Mouse (Mus musculus): ENCODE results near the gene Gas2.

Gas2 gene

DNA sequence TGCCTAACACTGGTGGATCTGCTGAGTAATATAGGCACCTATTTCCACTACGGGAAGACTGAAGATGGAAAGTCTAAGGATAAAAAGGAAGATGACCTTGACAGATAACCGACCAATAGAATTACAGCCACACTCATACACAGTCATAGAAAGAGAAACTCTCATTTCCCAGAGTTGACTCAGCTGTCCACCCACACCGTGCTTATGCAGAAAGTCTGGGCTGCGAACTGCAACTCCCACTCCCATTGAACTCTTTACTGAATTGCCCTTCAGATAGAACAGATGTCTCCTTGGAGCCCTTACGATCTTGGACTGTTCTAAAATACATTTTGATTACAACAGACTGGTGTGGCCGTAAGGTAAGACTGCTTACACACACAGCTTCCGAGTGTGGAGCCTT is 102.9 kb downstream of the Gas2 start:
- DNase-seq (ENCODE audit: low read depth, low spot score): no peak

DNA sequence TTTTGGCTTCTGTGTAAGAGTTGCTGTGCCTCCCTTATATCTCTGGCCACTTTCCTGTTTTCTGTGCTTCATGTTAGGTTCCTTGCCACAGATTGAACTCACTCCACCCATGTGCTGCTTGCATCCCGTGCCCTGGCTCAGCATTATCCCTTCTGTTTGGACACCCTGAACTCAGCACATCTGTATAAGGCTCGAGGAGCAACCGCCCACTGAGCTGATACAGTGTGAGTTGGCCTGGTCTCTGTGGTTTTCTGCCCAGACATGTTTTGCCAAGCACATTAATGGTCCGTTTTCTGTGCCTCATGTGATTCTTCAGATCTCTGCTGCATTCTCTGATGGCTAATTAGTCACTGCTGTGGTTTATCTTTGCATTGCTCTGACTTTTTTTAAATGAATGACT is 105.8 kb downstream of the Gas2 start:
- DNase-seq (ENCODE audit: low read depth, low spot score): peak; percentile 65

DNA sequence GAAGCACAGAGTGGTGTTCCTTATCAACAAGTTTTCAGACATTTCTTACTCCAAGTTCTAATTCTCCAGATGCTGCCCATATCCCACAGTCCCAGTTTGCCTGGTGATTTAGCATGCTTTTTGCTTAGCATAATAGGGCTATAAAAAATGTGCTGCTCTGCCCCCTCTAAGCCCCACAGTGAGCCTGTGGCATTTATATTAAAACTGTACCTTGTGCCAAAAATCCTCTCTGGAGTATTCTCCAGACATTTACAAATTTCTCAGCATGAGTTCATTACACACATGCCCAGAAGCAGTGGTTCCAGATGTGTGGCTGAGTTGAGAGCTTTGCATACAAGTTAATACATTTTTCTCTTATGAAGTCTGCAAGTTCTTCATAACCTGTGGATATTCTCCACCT is 107.6 kb downstream of the Gas2 start:
- DNase-seq (ENCODE audit: low read depth, low spot score): peak; percentile 88

- DNase-seq (ENCODE audit: low read depth, low spot score): peak; percentile 83
Measured at GRCm38 (mm10) chr7:51972252-51972855, 110.5 kb downstream of the Gas2 start.

DNA sequence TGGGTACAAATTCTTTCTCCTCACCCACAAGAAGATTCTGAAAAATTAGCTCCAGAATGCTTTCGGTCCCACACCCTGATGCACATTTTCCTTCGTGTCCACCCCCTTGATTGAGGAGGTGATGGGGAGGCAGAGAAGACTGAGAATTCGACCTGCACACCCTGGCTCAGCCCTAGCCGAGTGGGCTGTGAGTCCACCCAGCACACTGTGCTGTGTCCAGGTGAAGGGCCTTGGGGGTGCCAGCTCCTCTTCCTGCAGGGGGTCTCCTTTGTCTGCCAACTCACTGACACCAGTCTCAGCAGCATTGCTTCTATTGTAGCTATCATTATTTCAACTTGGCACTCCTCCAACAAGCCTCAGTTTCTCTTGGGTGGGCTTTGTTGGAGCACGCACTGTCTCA is 111.3 kb downstream of the Gas2 start:
- no peak for DNase-seq (ENCODE audit: low read depth, low spot score)

GRCm38 (mm10) chr7:51973526-51973925 is 111.7 kb downstream of the Gas2 start:
- peak; percentile 57 for DNase-seq (ENCODE audit: low read depth, low spot score)

DNA sequence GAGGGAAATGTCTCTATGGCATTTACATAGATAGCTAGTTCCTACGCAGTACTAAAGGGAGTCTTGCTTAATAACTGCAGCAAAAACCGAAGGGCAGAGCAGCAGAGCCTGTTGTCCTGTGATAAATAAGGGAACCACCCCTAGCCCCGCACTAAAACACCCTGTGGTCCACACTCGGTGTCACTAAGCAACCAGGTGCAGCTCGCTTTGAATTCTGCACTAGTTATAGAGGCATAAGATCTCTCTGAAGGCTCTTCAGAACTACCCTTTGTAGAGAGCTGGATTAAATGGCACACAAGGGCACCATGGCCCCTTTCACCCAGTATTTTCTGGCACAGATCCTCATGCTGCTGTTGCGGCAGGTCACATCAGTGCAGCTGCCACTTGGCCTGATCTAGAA is 113.4 kb downstream of the Gas2 start:
- no peak for DNase-seq (ENCODE audit: low read depth, low spot score)

GRCm38 (mm10) chr7:51979271-51979670 is 117.5 kb downstream of the Gas2 start:
- DNase-seq (ENCODE audit: low read depth, low spot score): peak; percentile 60

DNA sequence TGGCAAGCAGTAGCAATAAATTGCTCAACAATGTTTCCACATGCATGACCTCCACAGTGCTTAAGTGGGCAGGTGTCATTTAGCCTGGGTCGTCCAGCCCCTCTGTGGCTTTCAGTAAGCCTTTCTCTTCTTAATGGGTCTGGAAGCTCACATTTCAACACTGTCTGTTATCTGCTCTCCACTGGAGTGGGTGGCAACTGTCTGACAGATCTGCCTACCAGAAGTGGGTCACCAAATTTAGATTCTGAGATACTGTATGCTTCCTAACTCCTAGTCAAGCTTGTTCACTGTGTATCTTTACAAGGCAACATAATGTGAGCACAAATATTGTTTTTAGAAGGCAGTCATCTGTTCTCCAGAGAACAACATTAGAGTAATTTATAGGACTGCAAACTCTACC is 120.5 kb downstream of the Gas2 start:
- no peak for DNase-seq (ENCODE audit: low read depth, low spot score)

- DNase-seq (ENCODE audit: low read depth, low spot score): no peak
Measured at GRCm38 (mm10) chr7:51985763-51986162, 123.9 kb downstream of the Gas2 start.

GRCm38 (mm10) chr7:51986909-51987308 is 125.1 kb downstream of the Gas2 start:
- DNase-seq (ENCODE audit: low read depth, low spot score): no peak

DNA sequence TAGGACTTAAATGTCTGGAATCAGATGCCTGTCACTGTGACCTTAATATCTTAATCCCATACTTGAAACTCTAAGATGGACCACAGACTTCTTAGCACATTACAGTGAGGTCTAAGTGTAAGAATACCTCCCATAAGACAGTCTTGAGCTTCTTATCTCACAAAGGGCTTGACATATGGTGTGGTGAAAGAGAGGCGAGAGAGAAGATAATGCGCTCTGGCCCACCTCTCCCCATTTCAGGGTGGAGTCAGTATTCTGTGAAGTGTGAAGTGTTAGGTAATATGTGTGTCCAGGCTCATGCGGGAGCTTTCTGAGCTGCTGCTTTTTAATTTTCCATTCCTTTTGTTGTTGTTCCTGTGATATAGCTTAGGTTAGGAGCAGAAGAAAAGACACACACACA is 129.2 kb downstream of the Gas2 start:
- no peak for DNase-seq (ENCODE audit: low read depth, low spot score)

DNA sequence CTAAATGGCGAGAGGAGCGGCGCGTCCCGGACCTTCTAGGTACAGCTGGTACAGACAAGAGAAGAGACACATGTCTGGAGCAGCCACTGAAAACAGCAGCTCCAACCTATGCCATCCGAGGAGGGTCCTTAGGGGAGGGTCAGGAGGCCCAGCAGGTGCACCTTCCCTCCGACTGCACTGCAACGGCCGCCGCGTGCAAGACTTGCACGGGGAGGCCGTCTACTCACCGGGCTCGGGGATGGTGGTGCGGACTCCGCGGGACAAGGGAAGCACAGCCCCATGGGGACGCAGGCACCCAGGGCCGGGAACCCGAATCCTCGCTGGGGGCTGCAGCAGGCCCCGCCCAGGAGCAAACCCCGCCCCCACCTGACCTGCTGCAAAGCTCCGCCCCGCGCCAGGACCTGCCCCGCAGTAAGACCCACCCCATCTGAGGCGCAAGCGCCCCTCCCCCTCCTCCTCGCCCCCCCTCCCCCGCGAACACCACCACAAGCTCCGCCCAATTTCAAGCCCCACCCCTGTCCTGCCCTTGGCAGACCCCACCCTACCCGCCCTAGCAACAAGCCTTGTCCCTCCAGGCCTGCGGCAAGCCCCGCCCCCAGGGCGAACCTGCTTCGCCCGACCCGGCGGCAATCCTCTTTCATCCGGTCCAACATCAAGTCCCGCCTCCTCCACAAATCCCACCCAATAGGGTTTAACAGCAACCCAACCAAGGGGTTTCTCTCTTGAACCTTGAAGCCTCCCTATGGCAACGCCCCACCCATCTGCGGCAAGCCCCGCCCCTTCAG is 143.9 kb downstream of the Gas2 start, which contains the start of gene Svip:
Gene Svip (minus strand): TSS at position 508 of the 785 bp plus-strand sequence.
- DNase-seq (ENCODE audit: low read depth, low spot score): no peak

DNA sequence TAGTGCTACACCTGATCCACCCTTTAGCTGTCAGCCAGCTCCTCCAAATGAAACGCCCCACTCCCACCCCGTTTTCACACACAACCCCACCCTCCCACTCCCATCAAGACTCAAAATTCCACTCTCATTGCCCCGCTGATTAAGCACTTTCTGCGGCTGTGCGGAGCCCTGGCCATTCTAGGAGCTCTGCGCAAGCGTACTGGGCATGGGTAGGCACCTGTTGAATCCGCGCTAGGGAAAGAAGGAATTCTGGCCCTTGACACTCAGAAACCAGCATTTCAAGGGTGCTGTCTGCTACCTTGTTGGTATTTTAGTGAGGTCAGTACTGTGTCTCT is 144.4 kb downstream of the Gas2 start:
- DNase-seq (ENCODE audit: low read depth, low spot score): no peak

DNA sequence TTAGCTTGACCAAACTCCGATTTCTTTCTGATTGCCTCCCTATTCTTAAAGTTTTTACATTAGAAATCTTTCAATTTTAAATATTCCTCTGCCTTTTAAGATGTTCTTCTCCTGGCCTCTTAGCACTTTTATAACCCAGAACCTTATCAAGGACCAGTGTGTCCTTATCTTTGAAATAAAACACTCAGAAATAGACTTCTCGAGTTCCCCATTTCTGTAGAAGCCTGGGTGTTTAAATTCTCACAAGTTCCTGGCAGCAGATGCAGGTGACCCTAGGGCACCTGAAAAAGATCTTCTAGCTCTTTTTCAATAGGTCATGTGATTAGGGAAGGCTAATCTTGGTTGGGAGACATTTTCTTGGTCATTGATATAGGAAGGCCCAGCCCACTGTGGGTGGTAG is 145.3 kb downstream of the Gas2 start:
- DNase-seq (ENCODE audit: low read depth, low spot score): no peak

DNA sequence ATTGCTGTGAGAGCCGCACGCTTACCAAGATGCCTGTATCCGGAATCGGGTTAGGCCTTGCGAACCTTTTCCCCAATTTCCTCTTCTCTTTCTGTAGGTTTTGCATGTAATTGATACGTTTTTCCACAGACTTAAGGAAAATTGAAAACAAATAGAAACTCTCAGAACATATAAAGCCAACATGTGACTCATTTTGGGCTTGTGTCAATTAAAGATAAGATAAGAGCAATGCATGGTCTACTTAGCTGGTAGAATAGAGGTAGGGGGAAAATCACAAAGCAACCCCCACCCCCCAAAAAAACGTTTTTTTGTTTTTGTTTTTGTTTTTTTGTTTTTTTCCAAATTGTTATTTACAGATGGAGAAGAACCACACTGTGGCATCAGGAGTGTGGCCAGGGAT is 151.6 kb downstream of the Gas2 start:
- no peak for DNase-seq (ENCODE audit: low read depth, low spot score)

DNA sequence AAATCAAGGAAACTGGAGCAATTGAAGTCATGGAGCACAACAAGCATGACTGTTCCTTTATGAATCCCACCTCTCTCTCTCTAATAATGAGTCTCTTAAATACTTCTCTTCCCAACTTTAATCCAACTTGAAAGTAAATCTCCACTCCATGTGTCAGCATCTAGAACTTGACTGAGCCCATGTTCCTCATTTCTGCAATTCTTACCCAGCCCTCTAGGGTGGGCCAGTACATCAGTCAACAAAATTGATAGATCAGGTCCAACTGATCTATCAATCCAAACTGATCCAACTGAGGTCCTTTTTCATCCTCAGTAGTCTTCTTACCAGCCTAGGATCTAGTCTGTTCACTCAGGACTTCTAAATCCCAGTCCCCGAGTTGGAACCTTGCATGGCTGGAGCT is 153.4 kb downstream of the Gas2 start:
- no peak for DNase-seq (ENCODE audit: low read depth, low spot score)

DNA sequence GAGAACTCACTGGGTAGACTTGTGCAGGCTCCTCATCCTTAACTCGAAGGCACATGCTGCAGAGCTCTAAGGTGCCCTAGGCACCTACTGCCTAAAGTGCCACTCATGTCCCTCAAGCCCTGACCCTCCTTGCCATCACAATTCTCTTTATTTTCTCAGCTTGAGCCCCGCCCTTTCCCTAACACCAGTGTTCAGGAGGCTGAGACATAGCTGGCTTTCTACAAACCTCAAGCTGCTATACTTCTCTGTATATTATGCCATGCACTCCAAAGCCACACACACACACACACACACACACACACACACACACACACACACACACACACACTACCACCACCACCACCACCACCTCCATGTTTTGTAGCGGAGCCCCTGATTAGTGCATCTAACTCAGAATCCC is 153.8 kb downstream of the Gas2 start, which contains the start of gene 1700015G11Rik:
Gene 1700015G11Rik (minus strand): TSS at position 101 of the 400 bp plus-strand sequence.
- DNase-seq (ENCODE audit: low read depth, low spot score): no peak

- no peak for DNase-seq (ENCODE audit: low read depth, low spot score)
Measured at GRCm38 (mm10) chr7:52022039-52022438, 160.2 kb downstream of the Gas2 start.

DNA sequence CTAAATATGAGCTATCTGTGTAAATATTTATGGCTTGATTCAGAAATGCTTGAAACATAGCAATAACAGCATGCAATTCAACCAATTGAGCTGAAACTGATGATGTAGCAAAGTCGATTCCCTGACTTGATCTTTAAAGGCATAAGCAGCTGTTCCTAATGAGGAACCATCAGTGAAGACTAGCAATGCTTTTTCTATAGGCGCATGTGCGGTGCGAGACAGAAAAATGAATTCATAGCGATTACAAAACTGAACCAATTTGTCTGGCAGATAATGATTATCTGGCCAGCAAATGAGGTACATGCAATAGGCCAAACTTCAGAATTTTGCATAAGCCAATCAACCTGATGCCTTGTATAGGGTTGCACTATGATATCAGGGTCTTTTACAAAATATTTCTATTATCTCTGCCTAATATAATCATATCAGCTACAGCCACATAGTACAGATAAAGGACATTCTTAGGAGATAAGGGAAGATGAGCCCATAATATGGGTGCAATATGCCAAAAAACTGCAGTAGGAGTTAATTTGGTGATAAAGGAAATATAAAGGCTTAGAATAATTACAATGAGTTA is 162.3 kb downstream of the Gas2 start:
- no peak for DNase-seq (ENCODE audit: low read depth, low spot score)

DNA sequence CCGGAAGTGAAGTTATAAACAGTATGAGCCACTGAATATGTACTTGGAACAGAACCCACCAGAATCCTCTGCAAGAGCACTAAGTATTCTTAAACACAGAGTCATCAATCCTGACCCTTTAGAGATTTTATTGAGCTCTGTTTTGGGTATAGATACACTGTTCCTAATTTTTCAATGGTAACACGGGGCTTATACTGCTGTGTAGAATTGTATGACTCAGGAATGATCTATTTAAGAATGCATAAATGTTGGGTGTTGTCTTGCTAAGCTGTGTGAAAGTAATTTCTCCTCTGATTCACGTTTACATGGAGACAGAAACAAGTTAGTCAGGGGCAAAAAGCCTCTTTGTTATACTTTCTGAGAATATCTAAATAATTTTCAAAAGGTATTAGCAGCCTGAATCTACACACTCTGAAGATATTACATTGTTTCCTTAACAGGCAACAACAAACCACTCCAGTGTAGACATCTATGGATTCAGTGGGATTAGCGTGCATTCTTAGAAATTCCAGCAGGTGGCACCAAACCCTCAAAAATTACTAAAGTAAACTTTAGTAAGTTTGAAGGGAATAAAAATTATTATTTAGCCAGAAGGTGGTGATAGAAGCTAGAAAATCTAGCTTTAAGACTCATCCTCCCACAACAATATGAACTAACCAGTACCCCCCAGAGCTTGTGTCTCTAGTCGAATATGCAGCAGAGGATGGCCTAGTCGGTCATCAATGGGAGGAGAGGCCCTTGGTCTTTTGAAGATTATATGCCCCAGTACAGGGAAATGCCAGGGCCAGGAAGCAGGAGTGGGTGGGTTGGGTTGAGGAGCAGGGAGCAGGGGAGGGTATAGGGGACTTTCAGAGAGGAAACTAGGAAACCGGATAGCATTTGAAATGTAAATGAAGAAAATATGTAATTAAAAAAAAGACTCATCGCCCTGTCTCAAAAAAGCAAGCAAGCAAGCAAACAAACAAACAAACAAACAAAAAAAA is 176.1 kb downstream of the Gas2 start:
- peak; percentile 75 for DNase-seq (ENCODE audit: low read depth, low spot score)
